ENCODE assay signal across 29 mouse cellular contexts in genomic region chr5:25668306-25668705, GRCm38 (mm10). TPM values are rescaled to one million over a fixed set of nuclear protein-coding genes. Genes with fewer than 3 reads are reported as not detected.
A peak's percentile ranks its signal among the peaks of the same experiment; 100 is the strongest.
DNase-seq lines count a peak whose midpoint lies in the region; ATAC-seq and TF ChIP-seq lines count a peak whose summit lies in the region.
"Had no signal": no experiment of that assay in that cellular context is flagged by ENCODE, and none has a peak within 500 bp of the region (broad histone marks: within the 10 kb centered on the region; RNA-seq: fewer than 3 reads in every experiment).

No protein-coding gene starts in this region.

- no peak for ATAC-seq in midbrain, embryonic 11.5 days (ENCODE audit: low FRiP score)
- ATAC-seq in midbrain, postnatal 0 days (ENCODE audit: low FRiP score) = no peak
- ATAC-seq in stomach, postnatal 0 days (ENCODE audit: low FRiP score, low TSS enrichment) = 0 out of 2 replicates have a peak, but pooled peaks have one; percentile 21
- ATAC-seq in kidney, embryonic 14.5 days (ENCODE audit: low FRiP score, low TSS enrichment) = no peak
- ATAC-seq: forebrain, embryonic 15.5 days; hindbrain, embryonic 16.5 days; inflammation-experienced regulatory T-cells, adult 6 months; intestine, embryonic 16.5 days had no signal

- in situ Hi-C loops in ES-E14 (cut with MboI; ENCODE audit: low sequenced_read_pairs in 2 of 2, unreplicated experiment in 2 of 2) = no loop called here

- no peaks in the 10 kb centered on the region for H3K4me1 ChIP-seq in midbrain, embryonic 11.5 days (ENCODE audit: control insufficient read depth, insufficient read depth, low read length)
- no peaks in the 10 kb centered on the region for H3K4me1 ChIP-seq in midbrain, postnatal 0 days (ENCODE audit: insufficient read depth, low read length)
- H3K4me1 ChIP-seq in ES-E14 (ENCODE audit: control insufficient read depth in 2 of 2, insufficient read depth in 2 of 2, low read length in 2 of 2, poor library complexity in 1 of 2) = peaks cover 14 to 24% of the 10 kb centered on the region in 2 experiments
- H3K4me1 ChIP-seq in stomach, postnatal 0 days (replicated peaks; ENCODE audit: control insufficient read depth, insufficient read depth) = no peaks in the 10 kb centered on the region
- no peaks in the 10 kb centered on the region for H3K4me1 ChIP-seq in kidney, embryonic 14.5 days (ENCODE audit: control insufficient read depth, insufficient read depth, low read length)

- H3K4me2 ChIP-seq in midbrain, embryonic 11.5 days = no peak overlapping the region
- H3K4me2 ChIP-seq in midbrain, postnatal 0 days (ENCODE audit: low read depth, low read length, poor library complexity, severe bottlenecking) = no peak overlapping the region
- no peak overlapping the region for H3K4me2 ChIP-seq in stomach, postnatal 0 days (replicated peaks; ENCODE audit: low read depth)
- H3K4me2 ChIP-seq in kidney, embryonic 14.5 days (replicated peaks; ENCODE audit: low read depth, low read length) = no peak overlapping the region
- H3K4me2 ChIP-seq: embryonic facial prominence, embryonic 13.5 days; forebrain, embryonic 12.5 days; forebrain, embryonic 15.5 days; heart, embryonic 11.5 days; hindbrain, embryonic 13.5 days had no signal

- H3K27ac ChIP-seq in midbrain, embryonic 11.5 days (ENCODE audit: low read depth, low read length) = no peak overlapping the region
- H3K27ac ChIP-seq in midbrain, postnatal 0 days (ENCODE audit: low read depth, low read length) = no peak overlapping the region
- H3K27ac ChIP-seq in ES-E14 (ENCODE audit: insufficient read depth, low read depth, low read length, poor library complexity, severe bottlenecking) = 0 out of 2 replicates have a peak overlapping the region, but pooled peaks have one; percentile 30
- H3K27ac ChIP-seq in stomach, postnatal 0 days (replicated peaks) = no peak overlapping the region
- no peak overlapping the region for H3K27ac ChIP-seq in kidney, embryonic 14.5 days (ENCODE audit: low read depth, low read length)
- H3K27ac ChIP-seq: embryonic facial prominence, embryonic 10.5 days; embryonic facial prominence, embryonic 13.5 days; forebrain, embryonic 12.5 days; forebrain, embryonic 15.5 days; heart, adult 2 months; hindbrain, embryonic 10.5 days; hindbrain, embryonic 13.5 days had no signal

- H3K4me3 ChIP-seq in midbrain, embryonic 11.5 days (ENCODE audit: low read depth, low read length) = no peak overlapping the region
- H3K4me3 ChIP-seq in midbrain, postnatal 0 days (ENCODE audit: low read depth, low read length) = no peak overlapping the region
- H3K4me3 ChIP-seq in ES-E14 (ENCODE audit: insufficient read depth in 1 of 2, low read depth in 1 of 2, low read length in 2 of 2, poor library complexity in 1 of 2, severe bottlenecking in 1 of 2) = peak overlapping the region; percentile 54 to 76
- no peak overlapping the region for H3K4me3 ChIP-seq in stomach, postnatal 0 days (ENCODE audit: low read depth, low read length)
- H3K4me3 ChIP-seq in kidney, embryonic 14.5 days (ENCODE audit: low read length) = no peak overlapping the region
- H3K4me3 ChIP-seq: embryonic facial prominence, embryonic 10.5 days; embryonic facial prominence, embryonic 13.5 days; erythroblast, embryonic 14.5 days; forebrain, embryonic 12.5 days; forebrain, embryonic 15.5 days; heart, adult 2 months; hindbrain, embryonic 10.5 days; hindbrain, embryonic 13.5 days had no signal

- no peak overlapping the region for H3K9ac ChIP-seq in midbrain, embryonic 11.5 days (ENCODE audit: low read length)
- H3K9ac ChIP-seq in midbrain, postnatal 0 days (replicated peaks; ENCODE audit: low read length, poor library complexity, severe bottlenecking) = no peak overlapping the region
- H3K9ac ChIP-seq in ES-E14 (ENCODE audit: insufficient read depth, low read depth, low read length, poor library complexity, severe bottlenecking) = peak overlapping the region; percentile 45; the same call in 1 of the 2 replicates
- H3K9ac ChIP-seq in stomach, postnatal 0 days (ENCODE audit: low read length) = no peak overlapping the region
- no peak overlapping the region for H3K9ac ChIP-seq in kidney, embryonic 14.5 days (ENCODE audit: low read depth, low read length)
- H3K9ac ChIP-seq: embryonic facial prominence, embryonic 13.5 days; forebrain, embryonic 12.5 days; forebrain, embryonic 15.5 days; hindbrain, embryonic 13.5 days had no signal

- TF ChIP-seq EP300 in stomach, postnatal 0 days (optimal IDR thresholded peaks at IDR 0.05) = no peak

- H3K9me3 ChIP-seq in midbrain, embryonic 11.5 days (ENCODE audit: control insufficient read depth, low read length) = no peaks in the 10 kb centered on the region
- no peaks in the 10 kb centered on the region for H3K9me3 ChIP-seq in midbrain, postnatal 0 days (ENCODE audit: low read length)
- no peaks in the 10 kb centered on the region for H3K9me3 ChIP-seq in ES-E14 (ENCODE audit: control insufficient read depth, insufficient read depth, low read depth, low read length)
- H3K9me3 ChIP-seq in stomach, postnatal 0 days (ENCODE audit: control insufficient read depth, low read length) = no peaks in the 10 kb centered on the region
- no peaks in the 10 kb centered on the region for H3K9me3 ChIP-seq in kidney, embryonic 14.5 days (ENCODE audit: control insufficient read depth, low read length)
- H3K9me3 ChIP-seq: embryonic facial prominence, embryonic 10.5 days; embryonic facial prominence, embryonic 13.5 days; forebrain, embryonic 12.5 days; forebrain, embryonic 15.5 days; hindbrain, embryonic 10.5 days; hindbrain, embryonic 13.5 days had no signal

- no peaks in the 10 kb centered on the region for H3K27me3 ChIP-seq in midbrain, embryonic 11.5 days (ENCODE audit: control insufficient read depth, insufficient read depth, low read length)
- no peaks in the 10 kb centered on the region for H3K27me3 ChIP-seq in midbrain, postnatal 0 days (ENCODE audit: insufficient read depth, low read length)
- H3K27me3 ChIP-seq in stomach, postnatal 0 days (ENCODE audit: control insufficient read depth, insufficient read depth, low read length) = no peaks in the 10 kb centered on the region
- no peaks in the 10 kb centered on the region for H3K27me3 ChIP-seq in kidney, embryonic 14.5 days (ENCODE audit: control insufficient read depth, insufficient read depth, low read length)
- H3K27me3 ChIP-seq: CH12.LX; embryonic facial prominence, embryonic 13.5 days; forebrain, embryonic 12.5 days; forebrain, embryonic 15.5 days; hindbrain, embryonic 13.5 days had no signal

- peak; percentile 31 for DNase-seq in midbrain, embryonic 11.5 days (ENCODE audit: low spot score, missing footprints)
- no peak for DNase-seq in midbrain, postnatal 0 days (ENCODE audit: low spot score)
- DNase-seq in ES-E14 (ENCODE audit: low read depth, low spot score) = peak; percentile 81
- DNase-seq in stomach, postnatal 0 days (ENCODE audit: low spot score) = no peak
- DNase-seq in gastrocnemius, adult 18-20 months (ENCODE audit: low spot score) = no peak
- DNase-seq: adrenal gland, postnatal 10 days; B cell, adult 2 months; cerebellum, adult 11 months; cerebellum, adult 2 months; cerebellum, adult 9-11 months; cerebellum, postnatal 25 days; gastrocnemius, postnatal 10 days; gastrocnemius, postnatal 36 days; heart, adult 2 months; heart, postnatal 36 days; kidney, adult 18-20 months had no signal

- H3K36me3 ChIP-seq in midbrain, embryonic 11.5 days (ENCODE audit: control insufficient read depth, insufficient read depth, low read length) = no peaks in the 10 kb centered on the region
- H3K36me3 ChIP-seq in midbrain, postnatal 0 days (ENCODE audit: insufficient read depth, low read length) = no peaks in the 10 kb centered on the region
- H3K36me3 ChIP-seq in ES-E14 (ENCODE audit: control insufficient read depth, insufficient read depth, low read length, poor library complexity, severe bottlenecking) = peaks cover 3% of the 10 kb centered on the region; the same call in 1 of the 2 replicates
- H3K36me3 ChIP-seq in stomach, postnatal 0 days (ENCODE audit: control insufficient read depth, insufficient read depth, low read length) = no peaks in the 10 kb centered on the region
- no peaks in the 10 kb centered on the region for H3K36me3 ChIP-seq in kidney, embryonic 14.5 days (ENCODE audit: control insufficient read depth, insufficient read depth, low read length)
- H3K36me3 ChIP-seq: embryonic facial prominence, embryonic 13.5 days; forebrain, embryonic 12.5 days; forebrain, embryonic 15.5 days; hindbrain, embryonic 10.5 days; hindbrain, embryonic 13.5 days had no signal

- 93% methylated on average over 9 of the region's 9 CpGs for WGBS in midbrain, embryonic 11.5 days
- 92% methylated on average over 9 of the region's 9 CpGs for WGBS in midbrain, postnatal 0 days
- 90% methylated on average over 9 of the region's 9 CpGs for WGBS in stomach, postnatal 0 days
- WGBS in kidney, embryonic 14.5 days = 88% methylated on average over 9 of the region's 9 CpGs

- TF ChIP-seq CTCF in midbrain, postnatal 0 days (IDR thresholded peaks at IDR 0.05) = no peak
- no peak for TF ChIP-seq CTCF in stomach, postnatal 0 days (IDR thresholded peaks at IDR 0.05; ENCODE audit: low read depth)

TF ChIP-seq in ES-E14, 5 proteins besides CTCF, POLR2A, EP300 and RAD21:
- TF ChIP-seq ZC3H11A (IDR thresholded peaks at IDR 0.05; ENCODE audit: borderline replicate concordance, low read depth, low read length) (no peak), CHD2 (IDR thresholded peaks at IDR 0.05; ENCODE audit: low read depth, low read length) (no peak), ZNF384 (IDR thresholded peaks at IDR 0.05; ENCODE audit: low read depth, low read length) (no peak), MAFK (IDR thresholded peaks at IDR 0.05; ENCODE audit: insufficient read depth, low read depth, low read length) (peak; percentile 61; the same call in 1 of the 2 replicates)

RNA-seq across cellular contexts. Expression of gene Xrcc2, which starts 37.3 kb away (rescaled TPM):
- 9.7 and 10.2 TPM in 2 replicates for polyA plus RNA-seq in midbrain, embryonic 11.5 days (2014; fragmentation: Nextera tagmentation; extraction: Ambion mirVana)
- 7.4 and 15.5 TPM in 2 replicates for total RNA-seq in midbrain, postnatal 0 days (2014; rRNA removed)
- polyA plus RNA-seq in midbrain, postnatal 0 days (2015; fragmentation: Nextera tagmentation; extraction: Ambion mirVana) = 4.2 and 4.8 TPM in 2 replicates
- total RNA-seq in ES-E14 (2012; rRNA removed) = 32.1 and 39.0 TPM in 2 replicates
- 2.1 and 2.3 TPM in 2 replicates for polyA plus RNA-seq in stomach, postnatal 0 days (2015; fragmentation: Nextera tagmentation; extraction: Ambion mirVana)
- total RNA-seq in gastrocnemius, adult 18-20 months (2021) = 1 to 10 TPM; 3.0 to 3.9 TPM
- 8.4 and 10.6 TPM in 2 replicates for polyA plus RNA-seq in kidney, embryonic 14.5 days (2014; fragmentation: Nextera tagmentation; extraction: Ambion mirVana)

Comparison
In these comparisons a context has a peak if more than half of its experiments do, and no peak if none do; other contexts are left out.
1. DNase-seq: peak in midbrain, embryonic 11.5 days (single experiment) and ES-E14 (single experiment); none in midbrain, postnatal 0 days (single experiment), stomach, postnatal 0 days (single experiment) and gastrocnemius, adult 18-20 months (single experiment).
2. H3K4me3 ChIP-seq: peak in ES-E14 (2 of 2); none in midbrain, embryonic 11.5 days (single experiment), midbrain, postnatal 0 days (single experiment), stomach, postnatal 0 days (single experiment) and kidney, embryonic 14.5 days (single experiment).